Mouse (Mus musculus): Measurements from ENCODE around the gene Itpr3.
A peak's percentile ranks its signal among the peaks of the same experiment; 100 is the strongest.

The Itpr3 gene

GRCm38 (mm10) chr17:27056812-27057516 is at the start of gene Itpr3:
Gene Itpr3, plus strand, starts transcription at chr17:27057304.
- DNase-seq (ENCODE audit: low spot score): peak; percentile 32

GRCm38 (mm10) chr17:27008277-27008676 is 48.8 kb upstream of the Itpr3 start:
- no peak for DNase-seq (ENCODE audit: low spot score)

- DNase-seq (ENCODE audit: low spot score): no peak
Measured at GRCm38 (mm10) chr17:27011167-27011566, 45.9 kb upstream of the Itpr3 start.

- DNase-seq (ENCODE audit: low spot score): no peak
Measured at GRCm38 (mm10) chr17:27011998-27012672, 45.0 kb upstream of the Itpr3 start.

- no peak for DNase-seq (ENCODE audit: low spot score)
Measured at GRCm38 (mm10) chr17:27012909-27013308, 44.2 kb upstream of the Itpr3 start.

GRCm38 (mm10) chr17:27017564-27018499 is 39.3 kb upstream of the Itpr3 start:
- peak; percentile 71 for DNase-seq (ENCODE audit: low spot score)

GRCm38 (mm10) chr17:27018555-27019196 is 38.4 kb upstream of the Itpr3 start:
- DNase-seq (ENCODE audit: low spot score): no peak

- DNase-seq (ENCODE audit: low spot score): no peak
Measured at GRCm38 (mm10) chr17:27021076-27021475, 36.0 kb upstream of the Itpr3 start.

GRCm38 (mm10) chr17:27021736-27022135 is 35.4 kb upstream of the Itpr3 start:
- no peak for DNase-seq (ENCODE audit: low spot score)

- no peak for DNase-seq (ENCODE audit: low spot score)
Measured at GRCm38 (mm10) chr17:27023342-27023741, 33.8 kb upstream of the Itpr3 start.

GRCm38 (mm10) chr17:27025326-27025902 is 31.7 kb upstream of the Itpr3 start:
- no peak for DNase-seq (ENCODE audit: low spot score)

GRCm38 (mm10) chr17:27025951-27026350 is 31.2 kb upstream of the Itpr3 start:
- no peak for DNase-seq (ENCODE audit: low spot score)

- DNase-seq (ENCODE audit: low spot score): no peak
Measured at GRCm38 (mm10) chr17:27027460-27028283, 29.4 kb upstream of the Itpr3 start.

- peak; percentile 67 for DNase-seq (ENCODE audit: low spot score)
Measured at GRCm38 (mm10) chr17:27028284-27028795, 28.8 kb upstream of the Itpr3 start.

GRCm38 (mm10) chr17:27028909-27029308 is 28.2 kb upstream of the Itpr3 start, which contains the start of gene Bak1:
Gene Bak1, minus strand, starts transcription at chr17:27029009.
- DNase-seq (ENCODE audit: low spot score): no peak

GRCm38 (mm10) chr17:27029431-27029830 is 27.7 kb upstream of the Itpr3 start:
- DNase-seq (ENCODE audit: low spot score): no peak

- no peak for DNase-seq (ENCODE audit: low spot score)
Measured at GRCm38 (mm10) chr17:27030896-27031295, 26.2 kb upstream of the Itpr3 start.

- DNase-seq (ENCODE audit: low spot score): no peak
Measured at GRCm38 (mm10) chr17:27032328-27032727, 24.8 kb upstream of the Itpr3 start.

- peak; percentile 70 for DNase-seq (ENCODE audit: low spot score)
Measured at GRCm38 (mm10) chr17:27032869-27033268, 24.2 kb upstream of the Itpr3 start.

- DNase-seq (ENCODE audit: low spot score): no peak
Measured at GRCm38 (mm10) chr17:27036465-27036864, 20.6 kb upstream of the Itpr3 start.

Data from ovary, postnatal 10 days (tissue).